ENCODE assay signal across 8 mouse cellular contexts in genomic region chr14:25304391-25304851, GRCm38 (mm10).
DNase-seq lines count a peak whose midpoint lies in the region; ATAC-seq lines count a peak whose summit lies in the region.

No protein-coding gene starts in this region.

- no peaks in the 10 kb centered on the region for H3K36me3 ChIP-seq in embryonic facial prominence, embryonic 15.5 days
- H3K36me3 ChIP-seq in heart, embryonic 14.5 days (ENCODE audit: control insufficient read depth, insufficient read depth, low read length) = no peaks in the 10 kb centered on the region
- no peaks in the 10 kb centered on the region for H3K36me3 ChIP-seq in kidney, embryonic 16.5 days (ENCODE audit: insufficient read depth, low read length)
- no peaks in the 10 kb centered on the region for H3K36me3 ChIP-seq in stomach, embryonic 14.5 days (ENCODE audit: control insufficient read depth, insufficient read depth, low read length)

- peak; percentile 39; the same call in 1 of the 2 replicates for ATAC-seq in embryonic facial prominence, embryonic 15.5 days (ENCODE audit: insufficient number of reproducible peaks, low FRiP score, low TSS enrichment, low read depth)
- peak; percentile 80 for ATAC-seq in heart, embryonic 14.5 days (ENCODE audit: insufficient number of reproducible peaks, insufficient read depth, low FRiP score, low read depth)
- peak; percentile 71 for ATAC-seq in kidney, embryonic 16.5 days (ENCODE audit: low FRiP score, low TSS enrichment)
- 0 out of 2 replicates have a peak, but pooled peaks have one; percentile 56 for ATAC-seq in stomach, embryonic 14.5 days (ENCODE audit: insufficient number of reproducible peaks, insufficient read depth, low FRiP score, low read depth)
- no peak for ATAC-seq in inflammation-experienced regulatory T-cells, adult 6 months

- peaks cover 13% of the 10 kb centered on the region for H3K4me1 ChIP-seq in embryonic facial prominence, embryonic 15.5 days
- peaks cover 34 to 42% of the 10 kb centered on the region in 2 experiments for H3K4me1 ChIP-seq in heart, embryonic 14.5 days (ENCODE audit: control insufficient read depth in 2 of 2, insufficient read depth in 2 of 2, low read length in 2 of 2)
- peaks cover 22% of the 10 kb centered on the region for H3K4me1 ChIP-seq in kidney, embryonic 16.5 days (ENCODE audit: insufficient read depth, low read length)
- H3K4me1 ChIP-seq in stomach, embryonic 14.5 days (ENCODE audit: control insufficient read depth, insufficient read depth, low read length) = peaks cover 7% of the 10 kb centered on the region; the same call in 1 of the 2 replicates

- peak overlapping the region; percentile 53 for H3K27ac ChIP-seq in embryonic facial prominence, embryonic 15.5 days (replicated peaks)
- peak overlapping the region; percentile 67 to 73 for H3K27ac ChIP-seq in heart, embryonic 14.5 days (replicated peaks in 1 of 2; ENCODE audit: control insufficient read depth in 1 of 2, insufficient read depth in 1 of 2, low read depth in 2 of 2, low read length in 2 of 2)
- peak overlapping the region; percentile 21 for H3K27ac ChIP-seq in kidney, embryonic 16.5 days (ENCODE audit: low read length)
- H3K27ac ChIP-seq in stomach, embryonic 14.5 days (ENCODE audit: low read length) = peak overlapping the region; percentile 44

- H3K9ac ChIP-seq in embryonic facial prominence, embryonic 15.5 days = no peak overlapping the region
- H3K9ac ChIP-seq in heart, embryonic 14.5 days (ENCODE audit: low read length) = peak overlapping the region; percentile 51
- H3K9ac ChIP-seq in kidney, embryonic 16.5 days (replicated peaks; ENCODE audit: low read length) = peak overlapping the region; percentile 8; the same call in 1 of the 2 replicates
- H3K9ac ChIP-seq in stomach, embryonic 14.5 days (replicated peaks; ENCODE audit: low read depth, low read length) = no peak overlapping the region

- H3K9me3 ChIP-seq in embryonic facial prominence, embryonic 15.5 days (replicated peaks) = no peaks in the 10 kb centered on the region
- H3K9me3 ChIP-seq in heart, embryonic 14.5 days (ENCODE audit: control insufficient read depth, low read length) = no peaks in the 10 kb centered on the region
- H3K9me3 ChIP-seq in kidney, embryonic 16.5 days (ENCODE audit: low read length) = no peaks in the 10 kb centered on the region
- no peaks in the 10 kb centered on the region for H3K9me3 ChIP-seq in stomach, embryonic 14.5 days (ENCODE audit: control insufficient read depth, low read depth, low read length)

- 23% methylated on average over 9 of the region's 9 CpGs for WGBS in embryonic facial prominence, embryonic 15.5 days
- under 1% methylated on average over 9 of the region's 9 CpGs for WGBS in heart, embryonic 14.5 days
- WGBS in kidney, embryonic 16.5 days = 13% methylated on average over 9 of the region's 9 CpGs
- 15% methylated on average over 9 of the region's 9 CpGs for WGBS in stomach, embryonic 14.5 days

- DNase-seq in adrenal gland, adult 8-10 months = peak; percentile 73
- DNase-seq in lung, postnatal 10 days = peak; percentile 87
- DNase-seq in right cerebral cortex, postnatal 4 days = no peak

- H3K27me3 ChIP-seq in embryonic facial prominence, embryonic 15.5 days = no peaks in the 10 kb centered on the region
- no peaks in the 10 kb centered on the region for H3K27me3 ChIP-seq in heart, embryonic 14.5 days (ENCODE audit: control insufficient read depth, insufficient read depth, low read length)
- H3K27me3 ChIP-seq in kidney, embryonic 16.5 days (ENCODE audit: insufficient read depth, low read length) = no peaks in the 10 kb centered on the region
- H3K27me3 ChIP-seq in stomach, embryonic 14.5 days (ENCODE audit: control insufficient read depth, insufficient read depth, low read length) = no peaks in the 10 kb centered on the region

- H3K4me3 ChIP-seq in embryonic facial prominence, embryonic 15.5 days (replicated peaks) = no peak overlapping the region
- no peak overlapping the region for H3K4me3 ChIP-seq in heart, embryonic 14.5 days (ENCODE audit: control insufficient read depth in 1 of 2, insufficient read depth in 1 of 2, low read depth in 1 of 2, low read length in 2 of 2)
- H3K4me3 ChIP-seq in kidney, embryonic 16.5 days (ENCODE audit: low read length) = no peak overlapping the region
- H3K4me3 ChIP-seq in stomach, embryonic 14.5 days (ENCODE audit: low read depth, low read length) = no peak overlapping the region

- no peak overlapping the region for H3K4me2 ChIP-seq in embryonic facial prominence, embryonic 15.5 days (replicated peaks)
- peak overlapping the region; percentile 23; the same call in 1 of the 2 replicates for H3K4me2 ChIP-seq in heart, embryonic 14.5 days (ENCODE audit: low read length)
- no peak overlapping the region for H3K4me2 ChIP-seq in kidney, embryonic 16.5 days (replicated peaks; ENCODE audit: low read depth, low read length)
- no peak overlapping the region for H3K4me2 ChIP-seq in stomach, embryonic 14.5 days (replicated peaks; ENCODE audit: low read depth, low read length)

Comparison
In these comparisons a context has a peak if more than half of its experiments do, and no peak if none do; other contexts are left out.
1. H3K9ac ChIP-seq: peak in heart, embryonic 14.5 days (single experiment) and kidney, embryonic 16.5 days (single experiment); none in embryonic facial prominence, embryonic 15.5 days (single experiment) and stomach, embryonic 14.5 days (single experiment).
2. Peak in every context shown above with its lines, with median percentiles within 50 percentile points of each other: H3K27ac ChIP-seq.